Mouse (Mus musculus) T-cell, adult 66 days (primary cell): Measurements from ENCODE around the gene Serpina3c. TPM values are rescaled to one million over a fixed set of nuclear protein-coding genes. Genes with fewer than 3 reads are reported as not detected.

Experiments used
- total RNA-seq, 2 experiments: library from RNA; stranded (reverse); gene quantifications; 3 replicates in 1 of 2; 4 replicates in 1 of 2; pipeline ENCODE4 v1.2.4; 2023

Gene Serpina3c
- total RNA-seq: not detected

GRCm38 (mm10) chr12:104153656-104154055 is at the start of gene Serpina3c:
TSS of gene Serpina3c (minus strand) at chr12:104153870.

GRCm38 (mm10) chr12:104127696-104128095 is 26.0 kb downstream of the Serpina3c start, which contains the start of gene Serpina3b:
TSS of gene Serpina3b (plus strand) at chr12:104127996.

DNA sequence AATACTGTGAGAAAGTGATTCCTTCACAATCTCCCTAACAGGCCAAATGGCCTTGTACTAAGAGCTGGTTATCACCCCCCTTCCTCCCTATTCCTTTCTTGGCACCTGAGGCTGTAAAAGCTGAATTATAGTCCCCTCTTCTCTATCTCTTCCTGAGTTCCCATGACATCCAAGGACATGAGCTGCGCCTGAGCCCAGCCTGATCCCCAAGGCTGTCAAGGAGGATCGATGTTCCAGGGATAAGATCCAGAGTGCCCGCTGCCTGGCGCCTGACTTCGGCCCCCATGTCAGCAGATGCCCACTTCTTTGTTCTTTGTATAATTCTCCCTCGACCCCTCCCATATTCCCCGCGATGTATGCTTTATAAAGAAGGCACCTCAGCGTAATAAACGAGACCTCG is 41.3 kb downstream of the Serpina3c start, which contains the start of gene Serpina3a:
Gene Serpina3a, plus strand, starts transcription at position 392 of the 400 bp plus-strand sequence.

GRCm38 (mm10) chr12:104100768-104101167 is 52.9 kb downstream of the Serpina3c start, which contains the start of gene Serpina5:
TSS of gene Serpina5 (plus strand) at chr12:104101113.

Other genes with a start within 250 kb of the Serpina3c start
- gene Serpina1c, start 249.0 kb downstream of the Serpina3c start, total RNA-seq: not detected
- not detected for gene Serpina1e, start 194.9 kb downstream of the Serpina3c start, total RNA-seq
- gene Serpina11, start 163.9 kb downstream of the Serpina3c start, total RNA-seq: not detected
- gene Serpina9, start 140.1 kb downstream of the Serpina3c start, total RNA-seq: under 1 TPM in 1 of 2 experiments, not detected in 1; 0.89 TPM
- gene Serpina12, start 109.4 kb downstream of the Serpina3c start, total RNA-seq: not detected
- not detected for gene Serpina5, start 52.8 kb downstream of the Serpina3c start, total RNA-seq
- gene Serpina3a, start 41.1 kb downstream of the Serpina3c start, total RNA-seq: not detected
- not detected for gene Serpina3b, start 25.9 kb downstream of the Serpina3c start, total RNA-seq
- 1 to 10 TPM; 2.7 to 7.2 TPM for gene Serpina3f, start 60.7 kb upstream of the Serpina3c start, total RNA-seq
- 10 to 100 TPM; 29.4 to 49.8 TPM for gene Serpina3g, start 82.4 kb upstream of the Serpina3c start, total RNA-seq
- 1 to 10 TPM in 1 of 2 experiments, not detected in 1; 1.0 TPM for gene Serpina3i, start 109.3 kb upstream of the Serpina3c start, total RNA-seq
- gene Serpina3j, start 160.7 kb upstream of the Serpina3c start, total RNA-seq: not detected
- gene Serpina3k, start 184.6 kb upstream of the Serpina3c start, total RNA-seq: not detected
- gene Serpina3m, start 184.6 kb upstream of the Serpina3c start, total RNA-seq: not detected